Mouse (Mus musculus) common myeloid progenitor, adult 5-6 weeks (primary cell): ENCODE results near the gene Btbd35f15. TPM values are rescaled to one million over a fixed set of nuclear protein-coding genes. Genes with fewer than 3 reads are reported as not detected.
"Not testable (repeated sequence)": the region's sequence is repeated elsewhere in the genome, so short reads cannot be mapped to it uniquely, and the experiment has no call there.

Source experiments
- ATAC-seq: replicated peaks from 2 replicates; pipeline ENCODE4 v1.8.0; 2016; ENCODE audit warnings: low read depth, mild to moderate bottlenecking, moderate TSS enrichment, inconsistent platforms; ENCODE audit not compliant: poor library complexity, severe bottlenecking
- total RNA-seq: library from RNA; stranded (forward); fragments of 200-1000, 187-1606 nt; gene quantifications from 2 replicates; pipeline ENCODE4 v1.2.3, GENCODE M21; 2017

Gene Btbd35f15
- not detected in 2 replicates for total RNA-seq

DNA sequence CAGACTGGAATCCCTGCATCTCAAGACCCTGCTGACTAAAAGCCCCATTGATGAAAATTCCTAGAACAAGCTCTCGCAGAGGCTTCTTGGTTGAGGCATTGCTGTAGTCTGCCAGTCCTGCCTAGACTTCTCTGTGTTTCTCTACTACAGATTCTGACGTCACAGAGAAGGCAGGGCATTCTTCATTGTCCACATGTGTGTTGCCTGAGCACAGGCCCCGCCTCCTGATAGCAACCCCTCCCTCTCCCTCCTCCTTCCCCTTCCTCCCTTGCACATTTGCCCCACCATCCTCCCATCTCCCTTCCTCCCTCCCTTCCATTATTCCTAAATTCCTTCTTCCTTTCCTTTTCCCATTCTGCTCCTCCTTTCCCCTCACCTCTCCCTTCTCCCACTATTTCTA lies at the start of gene Btbd35f15:
Gene Btbd35f15 (minus strand): TSS at position 101 of the 400 bp plus-strand sequence.
- not testable (repeated sequence) for ATAC-seq

Other genes starting within 250 kb of the Btbd35f15 start
- not detected in 2 replicates for gene Btbd35f13, start 79.9 kb upstream of the Btbd35f15 start, total RNA-seq
- gene Btbd35f14, start 125.0 kb upstream of the Btbd35f15 start, total RNA-seq: not detected in 2 replicates